Mouse (Mus musculus): ENCODE measurements around the gene Fam19a1.
"Not testable (repeated sequence)": the region's sequence is repeated elsewhere in the genome, so short reads cannot be mapped to it uniquely, and the experiment has no call there.

Gene Fam19a1

DNA sequence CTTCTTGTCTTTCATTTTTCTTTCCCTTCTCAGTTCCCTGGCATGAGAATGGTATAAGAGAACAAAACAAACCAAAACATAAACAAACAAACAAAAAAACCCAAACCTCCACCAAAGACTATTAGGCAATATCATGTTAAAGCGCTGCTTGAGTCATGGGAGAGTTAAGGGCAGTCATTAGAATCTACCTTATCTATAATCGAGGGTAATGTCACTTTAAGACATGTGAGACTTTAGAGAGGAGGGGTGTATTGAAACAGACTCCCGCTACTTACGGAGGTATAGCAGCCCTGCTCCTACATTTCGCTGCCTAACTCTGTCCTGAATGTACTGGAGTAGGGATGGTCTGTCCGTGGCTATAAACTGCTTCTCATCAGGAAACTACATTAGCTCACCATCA, at the start of gene Fam19a1:
Gene Fam19a1, plus strand, starts transcription at position 301 of the 400 bp plus-strand sequence.
- DNase-seq (ENCODE audit: low read depth, low spot score): no peak

DNA sequence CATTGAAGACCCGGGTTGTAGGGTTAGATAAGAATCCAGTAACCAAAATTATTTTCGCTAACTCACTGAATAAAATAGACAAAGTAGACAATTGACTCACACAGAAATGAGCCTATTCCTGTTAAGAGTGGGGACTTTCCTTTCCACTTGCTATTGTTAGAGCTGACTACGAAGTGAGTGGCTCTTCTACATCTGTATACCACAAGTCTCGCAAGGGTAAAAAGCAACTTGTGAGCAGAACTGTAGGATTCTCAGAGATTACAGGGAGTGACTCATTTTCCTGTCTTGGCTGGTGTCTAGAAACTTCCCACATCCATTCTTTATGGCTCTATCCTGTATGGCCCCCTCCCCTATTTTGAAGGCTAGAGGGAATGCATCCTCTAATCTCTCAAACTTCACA, 41.9 kb upstream of the Fam19a1 start:
- no peak for DNase-seq (ENCODE audit: low read depth, low spot score)

DNA sequence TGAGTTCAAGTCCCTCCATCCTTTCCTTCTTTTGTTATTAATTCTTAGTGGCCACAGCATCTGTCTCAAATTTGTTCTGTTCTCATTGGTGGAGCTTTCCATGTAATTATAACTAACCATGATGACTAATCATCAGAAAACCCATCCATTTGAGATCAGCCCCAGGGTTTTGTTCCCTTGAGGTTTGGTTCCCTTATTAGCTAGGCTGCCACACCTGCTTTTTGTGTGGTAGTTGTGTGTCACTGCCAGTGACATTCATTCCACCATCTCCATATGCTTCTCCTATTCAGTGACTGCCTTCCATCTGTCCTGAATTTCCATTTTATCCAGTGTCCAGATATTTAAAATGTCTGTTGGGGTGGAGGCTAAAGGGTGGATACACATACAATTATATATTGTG, 41.4 kb upstream of the Fam19a1 start:
- no peak for DNase-seq (ENCODE audit: low read depth, low spot score)

GRCm38 (mm10) chr6:96089961-96090360, 23.0 kb upstream of the Fam19a1 start:
- DNase-seq (ENCODE audit: low read depth, low spot score): no peak

GRCm38 (mm10) chr6:96093716-96094115, 19.2 kb upstream of the Fam19a1 start:
- DNase-seq (ENCODE audit: low read depth, low spot score): no peak

- no peak for DNase-seq (ENCODE audit: low read depth, low spot score)
These were observed 14.7 kb upstream of the Fam19a1 start for GRCm38 (mm10) chr6:96098225-96098624.

DNA sequence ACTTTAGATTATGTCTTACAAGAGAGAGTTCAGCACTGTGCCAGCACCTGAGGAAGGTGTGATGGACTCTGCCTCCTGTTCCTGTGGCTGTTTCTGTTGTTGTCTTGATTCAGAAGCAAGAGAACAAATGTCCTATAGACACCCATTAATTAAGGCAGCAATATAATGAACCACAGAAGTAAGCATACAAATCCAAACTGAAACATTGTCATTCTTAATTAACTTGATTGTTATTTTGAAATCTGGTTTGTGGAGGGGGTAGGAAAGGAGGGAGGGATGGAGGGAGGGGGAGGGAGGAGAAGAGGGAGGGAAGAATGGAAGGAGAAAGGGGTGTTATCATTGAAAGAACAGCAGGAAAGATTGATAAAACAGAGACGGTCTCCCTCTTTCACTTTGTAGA, 1.3 kb upstream of the Fam19a1 start:
- no peak for DNase-seq (ENCODE audit: low read depth, low spot score)

GRCm38 (mm10) chr6:96114151-96114550, 1.2 kb downstream of the Fam19a1 start:
- no peak for DNase-seq (ENCODE audit: low read depth, low spot score)

- DNase-seq (ENCODE audit: low read depth, low spot score): no peak
These were observed 3.2 kb downstream of the Fam19a1 start for GRCm38 (mm10) chr6:96116148-96116533.

DNA sequence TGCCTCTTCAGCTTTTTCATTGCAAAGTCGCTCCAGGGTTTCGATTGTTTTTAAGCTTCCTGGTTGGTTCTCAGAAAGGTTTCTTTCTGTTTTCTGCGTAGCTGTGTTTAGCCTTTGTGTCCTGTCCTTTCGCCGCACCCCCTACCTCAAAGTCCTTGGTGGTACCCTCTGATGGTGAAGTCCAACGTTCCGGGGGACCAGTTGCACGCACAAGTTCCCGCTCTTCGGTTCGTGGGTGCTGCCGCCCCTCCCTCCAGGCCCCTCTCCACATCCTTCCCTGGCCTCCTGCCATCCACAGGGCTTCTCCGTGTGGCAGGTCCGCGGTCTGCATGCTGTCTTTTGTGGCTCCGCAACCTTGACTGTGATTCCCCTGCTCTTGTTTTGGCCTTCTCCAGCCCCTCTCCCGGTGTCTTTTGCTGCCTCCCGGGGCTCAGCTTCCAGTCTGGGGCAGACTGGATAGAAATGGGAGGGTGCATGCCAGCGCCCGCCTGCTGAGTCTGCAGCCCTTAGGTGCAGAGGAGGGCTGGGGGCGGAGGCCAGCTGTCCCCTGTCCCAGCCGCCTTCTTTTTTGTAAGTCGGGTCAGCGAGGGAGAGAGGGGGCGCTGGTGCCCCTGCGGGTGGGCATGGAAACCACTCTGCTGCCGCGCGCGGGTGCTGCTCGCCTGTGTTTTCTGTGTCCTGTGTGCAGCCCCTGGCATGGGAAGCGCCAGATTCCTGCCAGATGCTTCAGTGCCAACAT, 3.7 kb downstream of the Fam19a1 start:
- DNase-seq (ENCODE audit: low read depth, low spot score): no peak

- no peak for DNase-seq (ENCODE audit: low read depth, low spot score)
These were observed 30.4 kb downstream of the Fam19a1 start for GRCm38 (mm10) chr6:96143326-96143725.

- DNase-seq (ENCODE audit: low read depth, low spot score): no peak
These were observed 52.4 kb downstream of the Fam19a1 start for GRCm38 (mm10) chr6:96165403-96165802.

GRCm38 (mm10) chr6:96165818-96166379, 52.9 kb downstream of the Fam19a1 start, which contains the start of gene 1700123L14Rik:
Gene 1700123L14Rik (minus strand): TSS chr6:96166243.
- DNase-seq (ENCODE audit: low read depth, low spot score): no peak

DNA sequence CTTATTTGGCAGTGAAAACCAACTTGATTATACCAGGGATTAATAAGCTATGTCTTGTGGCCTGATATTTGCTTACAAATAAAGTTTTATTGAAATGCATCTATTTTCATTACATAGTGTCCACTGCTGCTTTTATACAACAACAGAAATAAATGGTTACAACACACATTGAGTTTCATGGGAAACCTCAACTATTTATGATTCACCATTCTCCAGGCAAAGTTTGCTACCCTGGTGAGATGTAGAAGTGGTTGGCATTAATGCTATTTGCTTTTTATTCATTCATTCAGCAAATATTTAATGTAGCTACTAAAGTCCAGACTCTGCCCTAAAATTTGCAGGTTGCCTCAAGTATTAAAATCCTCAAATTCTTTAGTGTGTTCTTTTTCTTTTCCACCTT, 54.1 kb downstream of the Fam19a1 start:
- DNase-seq (ENCODE audit: low read depth, low spot score): no peak

DNA sequence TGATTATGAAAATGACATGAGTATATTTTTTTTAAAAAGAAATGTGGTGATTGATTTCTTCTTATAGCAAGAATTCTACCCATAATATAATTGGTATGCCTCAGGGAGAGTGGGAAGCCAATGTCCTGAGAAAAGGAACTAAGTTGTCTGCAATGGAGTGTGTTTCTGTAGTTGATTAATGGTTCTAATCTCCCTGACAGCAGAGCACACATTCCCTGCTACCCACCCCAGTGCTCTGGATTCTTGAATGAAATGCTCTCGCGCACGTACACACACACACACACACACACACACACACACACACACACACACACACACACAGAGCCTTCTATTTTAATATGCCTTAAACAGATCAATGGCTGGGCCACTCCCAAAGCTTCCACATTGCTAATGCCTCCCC, 60.7 kb downstream of the Fam19a1 start:
- DNase-seq (ENCODE audit: low read depth, low spot score): no peak

DNA sequence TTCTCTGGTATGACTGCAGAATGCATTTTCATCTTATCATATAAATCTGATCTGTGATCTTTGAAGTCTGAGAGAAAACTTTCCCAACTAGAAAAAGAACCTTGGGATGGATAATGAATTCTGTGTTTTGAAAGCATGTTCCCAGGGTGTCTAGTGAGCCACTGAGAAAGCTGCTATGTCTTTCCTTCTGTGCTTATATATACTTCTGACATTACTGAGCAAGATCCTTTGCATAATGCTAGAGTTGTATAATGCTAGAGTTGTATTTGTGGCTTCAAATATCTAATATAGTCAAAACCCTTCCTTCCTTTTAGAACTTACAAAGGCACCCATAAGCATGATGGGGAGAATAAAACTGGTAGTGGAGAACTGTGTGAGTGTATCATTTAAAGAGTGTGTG, 65.6 kb downstream of the Fam19a1 start:
- DNase-seq (ENCODE audit: low read depth, low spot score): no peak

DNA sequence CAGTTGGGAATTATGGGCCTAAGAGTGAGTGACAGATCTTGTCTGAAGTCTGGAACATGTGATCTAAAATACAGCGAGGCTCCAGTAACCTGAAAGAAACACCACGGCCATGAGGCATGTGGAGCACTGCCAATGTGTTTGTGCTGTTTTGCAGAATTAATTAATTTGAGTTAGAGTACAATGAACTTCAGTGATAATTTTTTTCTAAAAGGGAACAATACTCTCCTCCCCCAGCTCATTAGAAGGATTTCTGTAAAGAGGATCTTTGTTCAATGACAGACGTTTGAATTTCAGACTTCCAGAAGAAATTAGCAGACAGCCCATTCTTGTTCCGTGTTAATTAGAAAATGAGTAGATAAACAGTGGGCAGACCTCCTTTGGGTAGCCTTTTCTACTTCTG, 70.4 kb downstream of the Fam19a1 start:
- DNase-seq (ENCODE audit: low read depth, low spot score): no peak

DNA sequence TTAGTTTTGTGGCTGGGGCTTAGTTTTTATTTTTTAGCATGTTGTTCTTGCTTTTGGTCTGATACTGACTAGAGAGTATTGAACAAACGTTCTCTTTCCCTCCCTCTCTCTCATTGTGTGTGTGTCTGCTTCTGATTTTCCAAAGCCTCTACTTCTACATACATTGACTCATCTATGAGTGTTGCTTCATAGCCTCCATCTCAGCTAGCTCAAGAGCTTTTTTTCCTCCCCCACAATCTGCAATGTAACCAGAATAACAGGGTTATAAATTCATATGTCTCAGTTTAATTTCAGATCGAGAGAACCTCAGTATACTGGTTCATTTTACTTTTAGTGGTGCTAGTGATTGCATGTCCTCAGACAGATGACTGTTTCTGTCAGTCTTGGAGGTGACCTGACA, 73.6 kb downstream of the Fam19a1 start:
- DNase-seq (ENCODE audit: low read depth, low spot score): no peak

GRCm38 (mm10) chr6:96198991-96199390, 86.0 kb downstream of the Fam19a1 start:
- not testable (repeated sequence) for DNase-seq (ENCODE audit: low read depth, low spot score)

DNA sequence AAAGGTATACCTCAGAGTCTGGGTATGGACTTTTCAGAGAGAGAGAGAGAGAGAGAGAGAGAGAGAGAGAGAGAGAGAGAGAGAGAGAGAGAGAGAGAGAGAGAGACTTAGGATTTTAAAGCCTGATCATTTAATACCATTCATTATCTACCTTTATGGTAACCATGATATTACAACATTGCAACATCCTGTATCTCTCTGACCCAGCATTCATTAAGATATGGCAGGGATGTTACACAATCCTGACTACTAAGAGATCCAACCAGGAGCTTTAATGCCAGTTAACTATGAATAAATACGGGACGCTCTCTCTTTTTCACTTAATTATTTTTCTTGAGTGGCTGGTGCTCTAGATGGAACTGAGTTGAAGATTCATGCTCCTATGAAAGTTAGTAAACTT, 92.4 kb downstream of the Fam19a1 start:
- DNase-seq (ENCODE audit: low read depth, low spot score): no peak

- DNase-seq (ENCODE audit: low read depth, low spot score): no peak
These were observed 121.9 kb downstream of the Fam19a1 start for GRCm38 (mm10) chr6:96234806-96235205.

GRCm38 (mm10) chr6:96244320-96244719, 131.4 kb downstream of the Fam19a1 start:
- no peak for DNase-seq (ENCODE audit: low read depth, low spot score)

- DNase-seq (ENCODE audit: low read depth, low spot score): no peak
These were observed 139.0 kb downstream of the Fam19a1 start for GRCm38 (mm10) chr6:96252001-96252400.

Data from embryo, embryonic 11.5 days (tissue).